Mouse (Mus musculus): Measurements from ENCODE around the gene Ubash3a. TPM values are rescaled to one million over a fixed set of nuclear protein-coding genes. Genes with fewer than 3 reads are reported as not detected.

Gene Ubash3a
- polyA plus RNA-seq, 1 experiment from 2014 or later, result not detected

DNA sequence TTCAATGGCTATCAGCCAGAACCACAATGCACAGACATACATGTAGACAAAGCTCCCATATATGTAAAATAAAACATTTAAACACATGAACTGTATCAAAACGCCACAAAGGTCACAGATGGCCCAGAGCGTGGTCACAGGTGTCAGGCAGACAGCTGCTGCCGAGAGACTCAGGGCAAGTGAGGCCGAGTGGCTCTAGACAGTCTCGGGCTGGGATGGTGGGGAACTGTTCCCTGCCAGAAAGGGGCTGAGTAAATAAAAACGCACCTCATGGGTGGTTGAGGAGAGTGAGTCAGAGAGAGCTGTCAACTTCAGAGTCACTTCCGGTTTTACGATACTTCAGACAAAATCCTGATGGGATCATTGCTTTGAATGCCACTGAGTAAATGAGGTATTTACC is 16.9 kb downstream of the Ubash3a start:
- Histone ChIP-seq H3K9me3 (ENCODE audit: control insufficient read depth) (no peaks in the 10 kb centered on the region), H3K4me3 (ENCODE audit: low read depth, low read length) (no peak overlapping the region), H3K4me1 (replicated peaks; ENCODE audit: control insufficient read depth, insufficient read depth, low read length) (no peaks in the 10 kb centered on the region), H3K4me2 (replicated peaks; ENCODE audit: low read depth) (no peak overlapping the region), H3K27ac (ENCODE audit: low read depth, low read length) (no peak overlapping the region), H3K9ac (ENCODE audit: low read depth, low read length) (no peak overlapping the region), H3K36me3 (ENCODE audit: control insufficient read depth, insufficient read depth) (no peaks in the 10 kb centered on the region), H3K27me3 (replicated peaks; ENCODE audit: control insufficient read depth, insufficient read depth, low read length) (no peaks in the 10 kb centered on the region)
- WGBS, result 71% methylated on average over 8 of the region's 8 CpGs
- no peak for ATAC-seq
- no peak for TF ChIP-seq CTCF (IDR thresholded peaks at IDR 0.05; ENCODE audit: low read depth)

DNA sequence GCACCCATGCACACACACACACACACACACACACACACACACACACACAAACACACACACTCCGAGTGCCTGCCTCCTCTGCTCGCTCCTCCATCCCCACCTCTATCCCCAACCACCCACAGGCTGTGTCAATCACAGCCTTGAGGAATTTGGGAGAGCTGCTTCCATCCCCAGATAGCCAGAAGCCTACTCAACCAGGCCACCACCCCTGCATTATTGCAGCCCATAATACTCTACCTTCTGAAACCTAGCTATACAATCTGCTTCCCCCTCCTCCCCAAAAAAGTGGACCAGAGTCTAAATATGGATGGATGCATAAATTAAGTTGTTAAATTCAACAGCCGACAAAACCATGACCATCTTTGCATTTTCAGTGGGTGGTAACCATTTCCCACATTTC is 18.7 kb downstream of the Ubash3a start:
- Histone ChIP-seq H3K4me2 (replicated peaks; ENCODE audit: low read depth) (no peak overlapping the region), H3K27me3 (replicated peaks; ENCODE audit: control insufficient read depth, insufficient read depth, low read length) (no peaks in the 10 kb centered on the region), H3K9me3 (ENCODE audit: control insufficient read depth) (no peaks in the 10 kb centered on the region), H3K4me3 (ENCODE audit: low read depth, low read length) (no peak overlapping the region), H3K9ac (ENCODE audit: low read depth, low read length) (no peak overlapping the region), H3K4me1 (replicated peaks; ENCODE audit: control insufficient read depth, insufficient read depth, low read length) (no peaks in the 10 kb centered on the region), H3K27ac (ENCODE audit: low read depth, low read length) (no peak overlapping the region), H3K36me3 (ENCODE audit: control insufficient read depth, insufficient read depth) (no peaks in the 10 kb centered on the region)
- no peak for ATAC-seq
- TF ChIP-seq CTCF (IDR thresholded peaks at IDR 0.05; ENCODE audit: low read depth), result no peak
- 60% methylated on average over 3 of the region's 3 CpGs for WGBS

DNA sequence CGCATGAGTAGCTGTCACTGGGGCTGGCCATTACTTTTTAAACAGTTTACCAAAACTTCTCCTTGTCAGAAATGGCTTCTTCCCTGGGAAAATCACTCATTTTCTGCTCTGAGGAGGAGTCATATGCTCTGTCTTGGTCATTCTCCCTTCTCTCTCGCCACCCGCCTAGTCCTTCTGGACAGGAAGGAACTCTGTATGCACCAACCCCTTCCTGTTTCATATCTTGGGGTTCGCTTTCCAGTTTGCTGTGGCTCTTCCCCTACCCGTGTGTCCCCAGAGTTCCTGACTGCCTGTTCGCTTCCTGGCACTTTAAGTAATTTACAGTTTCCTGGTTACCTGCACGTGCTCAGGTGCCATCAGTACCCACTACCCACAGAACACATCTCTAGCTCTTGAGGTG is 19.3 kb downstream of the Ubash3a start:
- H3K9me3 ChIP-seq (ENCODE audit: control insufficient read depth), result no peaks in the 10 kb centered on the region
- no peaks in the 10 kb centered on the region for H3K27me3 ChIP-seq (replicated peaks; ENCODE audit: control insufficient read depth, insufficient read depth, low read length)
- H3K9ac ChIP-seq (ENCODE audit: low read depth, low read length), result no peak overlapping the region
- ATAC-seq, result no peak
- H3K4me3 ChIP-seq (ENCODE audit: low read depth, low read length), result no peak overlapping the region
- WGBS, result 75% methylated on average over 7 of the region's 7 CpGs
- H3K4me2 ChIP-seq (replicated peaks; ENCODE audit: low read depth), result no peak overlapping the region
- TF ChIP-seq CTCF (IDR thresholded peaks at IDR 0.05; ENCODE audit: low read depth), result no peak
- no peaks in the 10 kb centered on the region for H3K4me1 ChIP-seq (replicated peaks; ENCODE audit: control insufficient read depth, insufficient read depth, low read length)
- H3K27ac ChIP-seq (ENCODE audit: low read depth, low read length), result no peak overlapping the region
- no peaks in the 10 kb centered on the region for H3K36me3 ChIP-seq (ENCODE audit: control insufficient read depth, insufficient read depth)

DNA sequence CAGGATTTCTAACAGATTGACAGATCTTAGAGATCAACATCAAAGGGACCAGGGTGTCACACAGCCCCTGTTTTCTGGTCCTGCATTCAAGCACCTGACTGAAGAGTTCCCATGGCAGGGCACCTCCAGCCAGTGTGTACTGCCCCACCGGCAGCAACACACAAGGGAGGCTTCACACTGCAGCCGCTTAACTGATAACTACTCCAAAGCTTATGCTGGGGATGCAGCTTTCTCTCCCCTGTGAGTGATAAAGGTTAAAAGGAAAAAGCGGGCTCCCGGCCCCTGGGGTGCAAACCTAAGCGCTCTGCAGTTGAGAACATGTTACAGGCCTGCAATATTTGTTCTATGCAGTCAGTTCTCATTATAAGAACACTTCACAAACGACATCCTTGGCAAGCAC is 24.1 kb downstream of the Ubash3a start:
- Histone ChIP-seq H3K36me3 (ENCODE audit: control insufficient read depth, insufficient read depth) (no peaks in the 10 kb centered on the region), H3K27me3 (replicated peaks; ENCODE audit: control insufficient read depth, insufficient read depth, low read length) (no peaks in the 10 kb centered on the region), H3K9me3 (ENCODE audit: control insufficient read depth) (no peaks in the 10 kb centered on the region), H3K27ac (ENCODE audit: low read depth, low read length) (no peak overlapping the region), H3K4me1 (replicated peaks; ENCODE audit: control insufficient read depth, insufficient read depth, low read length) (no peaks in the 10 kb centered on the region), H3K4me2 (replicated peaks; ENCODE audit: low read depth) (no peak overlapping the region), H3K9ac (ENCODE audit: low read depth, low read length) (no peak overlapping the region), H3K4me3 (ENCODE audit: low read depth, low read length) (no peak overlapping the region)
- WGBS, result 53% methylated on average over 6 of the region's 6 CpGs
- TF ChIP-seq CTCF (IDR thresholded peaks at IDR 0.05; ENCODE audit: low read depth), result no peak
- ATAC-seq, result no peak

DNA sequence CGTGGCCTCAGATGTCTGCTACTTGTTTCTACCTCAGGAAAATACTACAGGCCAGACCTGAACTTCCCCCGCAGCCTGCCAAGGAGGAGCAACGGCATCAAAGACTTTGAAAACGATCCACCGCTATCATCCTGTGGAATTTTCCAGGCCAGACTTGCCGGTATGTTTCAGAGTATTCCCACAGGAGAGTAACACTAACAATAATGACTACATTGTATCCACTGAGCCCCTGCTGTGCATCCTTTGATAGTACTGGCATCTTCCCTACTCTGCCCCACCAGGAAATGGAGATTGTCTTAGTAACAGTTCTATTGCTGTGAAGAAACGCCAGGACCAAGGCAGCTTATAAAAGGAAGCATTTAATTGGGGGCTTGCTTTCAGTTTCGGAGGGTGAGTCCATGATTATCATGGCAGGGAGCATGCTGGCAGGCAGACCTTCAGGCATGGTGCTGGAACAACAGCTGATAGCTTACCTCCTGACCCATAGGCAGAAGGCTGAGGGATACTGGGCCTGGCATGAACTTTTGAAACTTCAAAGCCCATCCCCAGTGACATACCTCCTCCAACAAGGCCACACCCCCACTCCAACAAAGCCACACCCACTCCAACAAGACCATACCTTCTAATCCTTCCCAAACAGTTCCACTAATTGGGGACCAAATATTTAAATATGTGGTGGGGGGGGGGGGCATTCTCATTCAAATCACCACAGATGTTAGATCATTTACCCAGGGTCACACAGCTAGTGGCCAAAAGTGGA is 24.8 kb downstream of the Ubash3a start:
- 58% methylated on average over 8 of the region's 8 CpGs for WGBS
- Histone ChIP-seq H3K4me3 (ENCODE audit: low read depth, low read length) (no peak overlapping the region), H3K4me2 (replicated peaks; ENCODE audit: low read depth) (no peak overlapping the region), H3K4me1 (replicated peaks; ENCODE audit: control insufficient read depth, insufficient read depth, low read length) (no peaks in the 10 kb centered on the region), H3K9me3 (ENCODE audit: control insufficient read depth) (no peaks in the 10 kb centered on the region), H3K27me3 (replicated peaks; ENCODE audit: control insufficient read depth, insufficient read depth, low read length) (no peaks in the 10 kb centered on the region), H3K27ac (ENCODE audit: low read depth, low read length) (no peak overlapping the region), H3K9ac (ENCODE audit: low read depth, low read length) (no peak overlapping the region), H3K36me3 (ENCODE audit: control insufficient read depth, insufficient read depth) (no peaks in the 10 kb centered on the region)
- ATAC-seq, result no peak
- no peak for TF ChIP-seq CTCF (IDR thresholded peaks at IDR 0.05; ENCODE audit: low read depth)

DNA sequence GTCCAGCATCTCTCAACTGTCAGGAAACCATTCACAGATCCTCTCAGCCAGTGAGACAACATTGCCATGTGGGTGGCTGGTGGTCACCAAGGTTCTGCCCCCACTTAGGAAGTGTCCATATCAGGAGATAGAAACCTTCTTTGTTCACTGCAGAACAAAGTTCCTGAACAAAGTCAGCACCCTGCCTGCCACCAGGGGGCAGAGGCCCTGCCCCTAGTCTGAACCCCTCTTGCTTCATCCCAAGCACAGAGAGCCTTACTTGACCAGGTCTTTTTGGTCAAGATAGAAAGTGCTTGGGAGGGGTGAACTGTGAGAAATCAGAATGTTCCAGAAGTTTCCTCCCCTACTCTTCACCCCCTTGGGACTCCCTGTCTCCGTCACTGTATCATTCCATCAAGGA is 28.2 kb downstream of the Ubash3a start:
- no peak overlapping the region for H3K4me3 ChIP-seq (ENCODE audit: low read depth, low read length)
- no peak overlapping the region for H3K27ac ChIP-seq (ENCODE audit: low read depth, low read length)
- H3K4me1 ChIP-seq (replicated peaks; ENCODE audit: control insufficient read depth, insufficient read depth, low read length), result no peaks in the 10 kb centered on the region
- H3K27me3 ChIP-seq (replicated peaks; ENCODE audit: control insufficient read depth, insufficient read depth, low read length), result no peaks in the 10 kb centered on the region
- 90% methylated on average over 1 of the region's 1 CpGs for WGBS
- TF ChIP-seq CTCF (IDR thresholded peaks at IDR 0.05; ENCODE audit: low read depth), result peak; percentile 53
- H3K9ac ChIP-seq (ENCODE audit: low read depth, low read length), result no peak overlapping the region
- no peak for ATAC-seq
- no peaks in the 10 kb centered on the region for H3K36me3 ChIP-seq (ENCODE audit: control insufficient read depth, insufficient read depth)
- no peak overlapping the region for H3K4me2 ChIP-seq (replicated peaks; ENCODE audit: low read depth)
- no peaks in the 10 kb centered on the region for H3K9me3 ChIP-seq (ENCODE audit: control insufficient read depth)
